Mouse (Mus musculus) kidney, postnatal 0 days (tissue): ENCODE measurements around the gene Abcc9. TPM values are rescaled to one million over a fixed set of nuclear protein-coding genes. Genes with fewer than 3 reads are reported as not detected.

Experiments
- ATAC-seq: fragments of 200-750 bp; cut with Nextera tagmentation; replicated peaks from 2 replicates; pipeline ENCODE4 v1.8.0; 2017; ENCODE audit warnings: low read depth, moderate number of reproducible peaks, moderate TSS enrichment, moderate library complexity; ENCODE audit not compliant: low FRiP score
- DNase-seq: peaks from one replicate; pipeline ENCODE4 v3.0.0-alpha.2; 2016; ENCODE audit warnings: low spot score
- H3K27ac ChIP-seq: fragments of 300-500 bp; sonication (generic); 2 replicates; pipeline ENCODE4 v1.5.1; 2014; ENCODE audit warnings: mild to moderate bottlenecking
- H3K27me3 ChIP-seq: fragments of 300-500 bp; sonication (generic); 2 replicates; pipeline ENCODE4 v1.6.1; 2014; ENCODE audit warnings: low read length, mixed read lengths; ENCODE audit not compliant: insufficient read depth
- H3K36me3 ChIP-seq: fragments of 300-500 bp; sonication (generic); 2 replicates; pipeline ENCODE4 v1.6.1; 2014; ENCODE audit warnings: low read length, mixed read lengths; ENCODE audit not compliant: insufficient read depth
- H3K4me1 ChIP-seq: fragments of 300-500 bp; sonication (generic); replicated peaks from 2 replicates; pipeline ENCODE4 v1.6.1; 2014; ENCODE audit warnings: antibody characterized with exemption, low read length, mixed read lengths; ENCODE audit not compliant: insufficient read depth
- H3K4me2 ChIP-seq: fragments of 300-500 bp; sonication (generic); 2 replicates; pipeline ENCODE4 v1.6.1; 2014; ENCODE audit warnings: mild to moderate bottlenecking, low read length, moderate library complexity, mixed read lengths
- H3K4me3 ChIP-seq: fragments of 300-500 bp; sonication (generic); replicated peaks from 2 replicates; pipeline ENCODE4 v1.5.1; 2014; ENCODE audit warnings: low read depth, low read length
- H3K9ac ChIP-seq: fragments of 300-500 bp; sonication (generic); 2 replicates; pipeline ENCODE4 v1.6.1; 2014; ENCODE audit warnings: low read depth, low read length
- H3K9me3 ChIP-seq: fragments of 300-500 bp; sonication (generic); replicated peaks from 2 replicates; pipeline ENCODE4 v1.6.1; 2016; ENCODE audit warnings: low read length, inconsistent platforms, mixed read lengths
- CTCF ChIP-seq: IDR thresholded peaks from 2 replicates; pipeline ENCODE4 v1.5.1; 2016; ENCODE audit warnings: antibody characterized with exemption, low read depth, mild to moderate bottlenecking, moderate library complexity
- WGBS: fragments of 180-500 bp; shearing (Covaris S2); extraction: QIAGEN DNeasy Blood & Tissue Kit; methylation state at CpG from one replicate; pipeline ENCODE4 v1.1.7; 2014; 5-methylcytosine and 5-hydroxymethylcytosine counted together
- polyA plus RNA-seq: library from polyadenylated mRNA; unstranded; fragments of >200 nt; fragmentation: Nextera tagmentation; extraction: Ambion mirVana; gene quantifications from 2 replicates; pipeline ENCODE4 v1.2.1, GENCODE M21; 2015

Abcc9 gene
- polyA plus RNA-seq, 1 experiment from 2014 or later: 6.1 TPM

DNA sequence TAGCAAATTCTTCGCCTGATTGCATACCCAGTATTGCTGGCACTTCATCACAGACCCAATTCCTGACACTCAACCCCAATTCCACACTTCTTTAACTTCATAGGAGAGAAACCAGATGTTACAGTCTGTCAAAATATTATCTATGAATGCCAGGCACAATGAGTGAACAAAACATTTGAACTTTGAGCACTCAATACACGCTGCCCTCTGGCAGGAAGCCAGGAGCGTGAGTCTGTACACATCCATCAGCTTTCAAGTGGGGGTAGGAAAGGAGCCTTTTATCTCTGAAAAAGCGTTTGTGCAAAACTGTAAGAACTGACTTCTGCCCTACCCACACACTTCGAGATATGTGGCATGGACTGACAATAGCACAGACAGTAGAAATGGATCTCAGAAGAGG is 134.7 kb downstream of the Abcc9 start:
- DNase-seq: no peak
- WGBS: 35% methylated on average over 5 of the region's 5 CpGs

DNA sequence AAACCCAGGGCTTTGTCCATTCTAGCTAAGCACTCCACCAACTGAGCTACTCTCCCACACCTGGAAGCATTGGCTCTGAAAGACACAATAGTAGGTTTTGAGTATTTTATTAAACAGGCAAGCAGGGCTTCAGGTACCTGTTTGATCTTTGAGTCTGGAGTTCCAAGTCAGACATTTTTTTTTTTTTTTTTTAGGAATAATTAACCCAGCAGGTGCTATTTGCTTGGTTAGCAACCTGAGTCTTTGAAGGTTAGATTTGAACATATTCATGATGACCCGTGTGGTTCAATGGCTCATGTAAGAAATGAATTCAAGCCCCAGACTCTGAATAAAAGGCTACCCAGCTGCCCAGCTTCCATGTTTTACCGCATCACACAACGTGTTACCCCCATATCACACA is 137.4 kb downstream of the Abcc9 start:
- ATAC-seq (no peak), DNase-seq (no peak)
- no peaks in the 10 kb centered on the region for H3K4me1 ChIP-seq

More for the DNA sequence above, 134.7 kb downstream of the Abcc9 start:
- no peak for TF ChIP-seq CTCF
- Histone ChIP-seq H3K9ac (no peak overlapping the region), H3K4me3 (no peak overlapping the region), H3K27me3 (0 out of 2 replicates have a peak, but pooled peaks cover 4% of the 10 kb centered on the region), H3K4me2 (peak overlapping the region; percentile 31; the same call in 1 of the 2 replicates), H3K9me3 (no peaks in the 10 kb centered on the region), H3K36me3 (no peaks in the 10 kb centered on the region), H3K27ac (no peak overlapping the region), H3K4me1 (no peaks in the 10 kb centered on the region)
- no peak for ATAC-seq

DNA sequence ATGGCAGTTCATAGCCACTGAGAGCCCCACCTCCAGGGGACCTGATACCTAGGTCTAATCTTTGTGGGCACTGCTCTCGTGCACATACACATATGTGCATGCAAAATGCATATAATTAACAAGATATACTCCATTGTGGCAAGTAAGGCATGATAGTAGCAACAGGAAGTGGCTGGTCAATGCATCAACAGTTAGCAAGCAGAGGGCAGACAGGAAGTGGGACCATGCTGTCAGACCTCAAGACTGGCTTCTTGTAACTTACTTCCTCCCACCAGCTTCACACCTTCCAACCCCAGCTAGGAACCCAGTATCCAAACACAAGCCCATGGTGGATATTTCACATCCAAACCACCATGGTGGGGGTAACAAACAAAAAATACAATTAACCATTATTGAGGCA is 141.0 kb downstream of the Abcc9 start:
- no peak for TF ChIP-seq CTCF
- WGBS: 73% methylated on average over 1 of the region's 1 CpGs
- Histone ChIP-seq H3K9ac (no peak overlapping the region), H3K27me3 (no peaks in the 10 kb centered on the region), H3K4me3 (no peak overlapping the region), H3K9me3 (no peaks in the 10 kb centered on the region), H3K4me1 (no peaks in the 10 kb centered on the region), H3K4me2 (no peak overlapping the region), H3K36me3 (no peaks in the 10 kb centered on the region), H3K27ac (no peak overlapping the region)
- DNase-seq: no peak
- no peak for ATAC-seq

More for the DNA sequence above, 137.4 kb downstream of the Abcc9 start:
- no peak overlapping the region for H3K27ac ChIP-seq
- H3K4me2 ChIP-seq: no peak overlapping the region
- 0 out of 2 replicates have a peak, but pooled peaks cover 4% of the 10 kb centered on the region for H3K27me3 ChIP-seq
- 89% methylated on average over 3 of the region's 3 CpGs for WGBS
- H3K9ac ChIP-seq: no peak overlapping the region
- H3K36me3 ChIP-seq: no peaks in the 10 kb centered on the region
- no peak overlapping the region for H3K4me3 ChIP-seq
- no peaks in the 10 kb centered on the region for H3K9me3 ChIP-seq
- no peak for TF ChIP-seq CTCF

DNA sequence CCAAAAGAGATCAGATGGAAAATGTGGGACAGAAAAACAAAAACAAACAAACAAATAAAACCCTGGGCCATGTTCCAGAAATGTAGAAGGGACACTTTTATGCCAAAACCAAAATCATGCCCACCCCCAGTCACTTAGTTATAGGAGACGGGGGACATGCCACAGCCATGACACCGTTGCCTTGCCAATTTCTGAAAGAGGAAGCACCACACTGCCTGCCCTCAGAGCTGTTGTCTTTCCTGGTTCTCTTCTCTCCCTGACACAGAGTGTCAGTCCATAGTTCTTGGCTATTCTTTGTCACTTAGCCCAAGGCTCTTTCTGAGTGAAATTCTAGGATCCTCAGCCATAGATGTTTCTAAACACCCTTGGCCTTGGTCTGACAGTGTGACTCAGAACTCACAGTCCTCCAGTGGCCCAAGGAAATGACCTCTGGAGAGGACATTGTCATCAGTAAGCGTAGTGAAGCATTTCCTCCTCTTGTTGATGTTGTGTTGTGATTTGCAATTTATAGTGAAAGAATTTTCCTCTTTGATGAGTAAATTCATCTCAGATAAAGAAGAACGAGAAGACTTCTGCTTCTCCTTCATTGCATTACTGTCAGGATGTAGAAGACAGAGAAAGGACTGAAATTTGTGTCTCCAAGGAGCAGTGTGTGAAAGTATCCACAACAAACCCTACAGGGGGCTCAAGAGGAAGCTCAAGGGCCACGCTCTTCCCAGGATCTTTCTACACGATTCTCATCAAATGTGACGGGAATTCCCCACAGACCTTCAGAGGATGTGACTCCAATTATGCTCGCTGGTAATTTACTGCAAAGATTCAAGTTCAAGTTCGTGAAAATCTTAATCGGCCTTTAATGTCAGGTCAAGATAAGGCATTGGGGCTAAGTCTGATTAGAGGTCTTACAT is 143.1 kb downstream of the Abcc9 start:
- no peak overlapping the region for H3K9ac ChIP-seq
- H3K4me3 ChIP-seq: no peak overlapping the region
- no peak overlapping the region for H3K4me2 ChIP-seq
- H3K4me1 ChIP-seq: no peaks in the 10 kb centered on the region
- DNase-seq (peak; percentile 51), ATAC-seq (no peak)
- WGBS: 62% methylated on average over 10 of the region's 10 CpGs
- no peak for TF ChIP-seq CTCF
- H3K27me3 ChIP-seq: no peaks in the 10 kb centered on the region
- peak overlapping the region; percentile 37; the same call in 1 of the 2 replicates for H3K27ac ChIP-seq
- H3K36me3 ChIP-seq: no peaks in the 10 kb centered on the region
- H3K9me3 ChIP-seq: no peaks in the 10 kb centered on the region

DNA sequence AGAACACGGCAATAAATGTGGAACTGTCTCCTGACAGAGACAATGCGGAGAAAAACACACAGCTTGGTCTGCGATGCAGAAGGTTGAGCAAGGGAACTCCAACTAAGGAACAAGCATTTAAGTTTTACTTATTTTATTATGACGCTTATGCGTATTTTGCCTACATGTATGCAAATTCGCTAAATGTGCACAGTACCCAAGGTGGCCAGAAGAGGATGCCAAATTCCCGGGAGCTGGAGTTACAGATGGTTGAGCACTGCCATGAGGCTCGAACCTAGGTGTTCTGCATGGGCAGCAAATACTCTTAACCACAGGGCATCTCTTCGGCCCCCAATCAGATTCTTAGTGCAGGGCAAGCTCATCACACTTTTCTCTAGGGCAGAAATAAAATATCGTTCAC is 144.0 kb downstream of the Abcc9 start:
- DNase-seq: no peak
- Histone ChIP-seq H3K9ac (no peak overlapping the region), H3K9me3 (no peaks in the 10 kb centered on the region), H3K4me2 (no peak overlapping the region), H3K27me3 (no peaks in the 10 kb centered on the region), H3K4me3 (no peak overlapping the region), H3K4me1 (no peaks in the 10 kb centered on the region), H3K27ac (no peak overlapping the region), H3K36me3 (no peaks in the 10 kb centered on the region)
- ATAC-seq: no peak
- WGBS: 79% methylated on average over 10 of the region's 10 CpGs
- TF ChIP-seq CTCF: peak; percentile 69

DNA sequence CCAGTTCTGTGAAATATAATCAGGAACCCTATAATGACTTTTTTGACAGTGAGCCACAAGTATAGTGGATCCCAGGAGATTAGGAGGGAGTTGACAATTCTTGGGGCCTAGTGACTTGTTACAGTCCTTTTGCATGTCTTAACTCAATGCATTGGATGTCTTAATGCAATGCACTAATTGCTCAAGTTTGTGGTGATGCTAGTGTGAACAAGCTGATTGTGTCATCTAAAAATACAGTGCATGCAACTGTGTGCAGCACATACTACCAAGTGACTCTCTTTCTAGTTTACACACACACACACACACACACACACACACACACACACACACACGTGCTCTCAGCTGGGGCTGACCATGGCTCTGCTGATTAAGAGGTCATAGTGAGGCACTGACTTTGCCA is 146.1 kb downstream of the Abcc9 start:
- H3K27me3 ChIP-seq: no peaks in the 10 kb centered on the region
- H3K9me3 ChIP-seq: no peaks in the 10 kb centered on the region
- no peak overlapping the region for H3K9ac ChIP-seq
- DNase-seq (no peak), ATAC-seq (no peak)
- no peaks in the 10 kb centered on the region for H3K36me3 ChIP-seq
- 61% methylated on average over 1 of the region's 1 CpGs for WGBS
- H3K4me3 ChIP-seq: no peak overlapping the region
- H3K4me1 ChIP-seq: no peaks in the 10 kb centered on the region
- no peak overlapping the region for H3K27ac ChIP-seq
- H3K4me2 ChIP-seq: no peak overlapping the region
- no peak for TF ChIP-seq CTCF
